Mouse (Mus musculus) C2C12 (cell line): Measurements from ENCODE around the gene Cic. TPM values are rescaled to one million over a fixed set of nuclear protein-coding genes. Genes with fewer than 3 reads are reported as not detected.

Experiments
- H3K27me3 ChIP-seq: one replicate; pipeline ENCODE4 v1.6.1; 2011; ENCODE audit not compliant: control insufficient read depth, insufficient read depth, insufficient read length
- H3K36me3 ChIP-seq: one replicate; pipeline ENCODE4 v1.6.1; 2011; ENCODE audit not compliant: control insufficient read depth, insufficient read depth
- H3K4me3 ChIP-seq: one replicate; pipeline ENCODE4 v1.5.1; 2011; ENCODE audit warnings: mild to moderate bottlenecking, control low read depth; ENCODE audit not compliant: poor library complexity, insufficient read depth, severe bottlenecking
- H3K79me2 ChIP-seq: one replicate; pipeline ENCODE4 v1.6.1; 2011; ENCODE audit not compliant: control insufficient read depth, insufficient read depth
- H3K79me3 ChIP-seq: one replicate; pipeline ENCODE4 v1.6.1; 2011; ENCODE audit warnings: low read depth, control low read depth
- H3ac ChIP-seq: one replicate; pipeline ENCODE3; 2011; ENCODE audit warnings: low read depth; ENCODE audit not compliant: control insufficient read depth, insufficient read length
- CEBPB ChIP-seq: IDR thresholded peaks from one replicate; pipeline ENCODE4 v1.6.1; 2011; ENCODE audit warnings: low read depth, mild to moderate bottlenecking, control low read depth, moderate library complexity
- CTCF ChIP-seq: IDR thresholded peaks from one replicate; pipeline ENCODE4 v1.5.1; 2011; ENCODE audit not compliant: control insufficient read depth, insufficient read depth, insufficient read length
- FOSL1 ChIP-seq: IDR thresholded peaks from one replicate; pipeline ENCODE4 v1.8.0; 2011; ENCODE audit warnings: mild to moderate bottlenecking, low read length; ENCODE audit not compliant: poor library complexity, insufficient read depth, severe bottlenecking
- MAX ChIP-seq: IDR thresholded peaks from one replicate; pipeline ENCODE4 v1.6.1; 2011; ENCODE audit warnings: mild to moderate bottlenecking, control low read depth
- MYOD1 ChIP-seq: IDR thresholded peaks from one replicate; pipeline ENCODE4 v1.6.1; 2011; ENCODE audit warnings: low read depth; ENCODE audit not compliant: control insufficient read depth, insufficient read length
- MYOG ChIP-seq: IDR thresholded peaks from one replicate; pipeline ENCODE4 v1.6.1; 2011; ENCODE audit not compliant: control insufficient read depth, insufficient read length; ENCODE audit errors: extremely low read depth
- USF1 ChIP-seq: IDR thresholded peaks from one replicate; pipeline ENCODE4 v1.6.1; 2011; ENCODE audit warnings: low read depth, mild to moderate bottlenecking, control low read depth, moderate library complexity
- polyA plus RNA-seq: library from polyadenylated mRNA; unstranded; fragments of >200 nt; fragmentation: generic; extraction: Trizol; gene quantifications from one replicate; pipeline ENCODE4 v1.2.1, GENCODE M21; 2012; ENCODE audit warnings: missing spikeins

Gene Cic
- polyA plus RNA-seq, 1 experiment = 79.5 TPM

GRCm38 (mm10) chr7:25283637-25284036 is 16.1 kb downstream of the Cic start:
- no peak for TF ChIP-seq MYOG
- TF ChIP-seq CEBPB = no peak
- TF ChIP-seq MAX = no peak
- no peak for TF ChIP-seq FOSL1
- Histone ChIP-seq H3K4me3 (peak overlapping the region; percentile 43), H3K79me3 (peaks cover 18% of the 10 kb centered on the region), H3K36me3 (peaks cover 32% of the 10 kb centered on the region), H3K79me2 (peaks cover 27% of the 10 kb centered on the region), H3ac (peak overlapping the region; percentile 93), H3K27me3 (no peaks in the 10 kb centered on the region)

- Histone ChIP-seq H3K79me3 (peaks cover 18% of the 10 kb centered on the region), H3K27me3 (no peaks in the 10 kb centered on the region), H3K36me3 (peaks cover 38% of the 10 kb centered on the region), H3K79me2 (peaks cover 27% of the 10 kb centered on the region), H3ac (no peak overlapping the region), H3K4me3 (no peak overlapping the region)
- TF ChIP-seq MYOD1 (no peak), MYOG (no peak), CEBPB (no peak), USF1 (no peak), MAX (no peak), FOSL1 (no peak), CTCF (no peak)
These were observed 16.7 kb downstream of the Cic start for GRCm38 (mm10) chr7:25284171-25284570.

- Histone ChIP-seq H3K79me2 (peaks cover 27% of the 10 kb centered on the region), H3K36me3 (peaks cover 41% of the 10 kb centered on the region), H3K27me3 (no peaks in the 10 kb centered on the region), H3K4me3 (no peak overlapping the region), H3K79me3 (peaks cover 18% of the 10 kb centered on the region), H3ac (no peak overlapping the region)
- TF ChIP-seq MAX (no peak), FOSL1 (no peak), USF1 (no peak), MYOG (no peak), CEBPB (no peak), CTCF (no peak), MYOD1 (no peak)
These were observed 17.3 kb downstream of the Cic start for GRCm38 (mm10) chr7:25284766-25285165.

- Histone ChIP-seq H3K79me3 (peaks cover 18% of the 10 kb centered on the region), H3ac (no peak overlapping the region), H3K27me3 (no peaks in the 10 kb centered on the region), H3K4me3 (no peak overlapping the region), H3K36me3 (peaks cover 45% of the 10 kb centered on the region), H3K79me2 (peaks cover 27% of the 10 kb centered on the region)
- TF ChIP-seq MYOD1 = no peak
- no peak for TF ChIP-seq CTCF
- no peak for TF ChIP-seq CEBPB
- TF ChIP-seq USF1 = no peak
- TF ChIP-seq FOSL1 = no peak
- no peak for TF ChIP-seq MYOG
- no peak for TF ChIP-seq MAX
These were observed 18.2 kb downstream of the Cic start for GRCm38 (mm10) chr7:25285511-25286238.

- Histone ChIP-seq H3K36me3 (peaks cover 52% of the 10 kb centered on the region), H3K27me3 (no peaks in the 10 kb centered on the region), H3K4me3 (no peak overlapping the region), H3K79me3 (peaks cover 16% of the 10 kb centered on the region), H3ac (no peak overlapping the region), H3K79me2 (peaks cover 27% of the 10 kb centered on the region)
- TF ChIP-seq CEBPB = no peak
- no peak for TF ChIP-seq CTCF
- TF ChIP-seq USF1 = no peak
- TF ChIP-seq MYOD1 = no peak
- TF ChIP-seq MYOG = no peak
- TF ChIP-seq MAX = no peak
- no peak for TF ChIP-seq FOSL1
These were observed 19.5 kb downstream of the Cic start for GRCm38 (mm10) chr7:25286989-25287388.

- H3K79me3 ChIP-seq = peaks cover 14% of the 10 kb centered on the region
- no peak overlapping the region for H3K4me3 ChIP-seq
- peaks cover 22% of the 10 kb centered on the region for H3K79me2 ChIP-seq
- TF ChIP-seq MYOD1 = no peak
- H3K36me3 ChIP-seq = peaks cover 53% of the 10 kb centered on the region
- H3K27me3 ChIP-seq = no peaks in the 10 kb centered on the region
- no peak overlapping the region for H3ac ChIP-seq
These were observed 20.5 kb downstream of the Cic start for GRCm38 (mm10) chr7:25288011-25288410.
